Comparison of ENCODE assay signal across 1 mouse cellular context in genomic region chr2:112238006-112238405, GRCm38 (mm10).
TF ChIP-seq lines count a peak whose summit lies in the region.

No protein-coding gene starts in this region.

TF ChIP-seq in MEL, 35 proteins besides CTCF, POLR2A, EP300 and RAD21:
- peak; percentile 44; the same call in 1 of the 2 replicates for TF ChIP-seq TBP (IDR thresholded peaks at IDR 0.05; ENCODE audit: low read depth, low read length)
- TF ChIP-seq SMC3 (IDR thresholded peaks at IDR 0.05; ENCODE audit: low read depth, low read length) = no peak
